Mouse (Mus musculus) thymus, postnatal 4 days (tissue): ENCODE measurements around the gene Gm10645.

Experiments
- DNase-seq: peaks from one replicate; pipeline ENCODE4 v3.0.0; 2021

The Gm10645 gene

DNA sequence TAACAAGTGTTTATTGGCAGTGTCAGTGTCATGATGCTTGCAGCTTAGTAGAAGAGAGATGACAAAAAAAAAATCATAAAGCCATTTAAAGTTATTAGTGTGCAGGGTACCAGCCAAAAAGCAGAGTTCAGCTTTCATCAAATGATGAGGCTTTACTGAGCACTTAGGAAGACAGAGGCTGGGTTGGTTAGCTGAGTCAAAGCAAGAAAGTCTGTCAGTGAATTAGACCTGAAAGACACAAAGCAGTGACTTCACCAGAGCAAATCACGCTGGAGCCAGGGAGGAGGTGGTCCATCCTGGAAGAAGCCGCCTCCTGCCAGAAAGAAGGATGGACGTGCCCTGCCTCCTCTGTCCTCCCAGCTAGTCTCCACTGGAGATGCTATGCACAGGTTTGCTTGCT is 2.0 kb upstream of the Gm10645 start:
- DNase-seq = no peak

DNA sequence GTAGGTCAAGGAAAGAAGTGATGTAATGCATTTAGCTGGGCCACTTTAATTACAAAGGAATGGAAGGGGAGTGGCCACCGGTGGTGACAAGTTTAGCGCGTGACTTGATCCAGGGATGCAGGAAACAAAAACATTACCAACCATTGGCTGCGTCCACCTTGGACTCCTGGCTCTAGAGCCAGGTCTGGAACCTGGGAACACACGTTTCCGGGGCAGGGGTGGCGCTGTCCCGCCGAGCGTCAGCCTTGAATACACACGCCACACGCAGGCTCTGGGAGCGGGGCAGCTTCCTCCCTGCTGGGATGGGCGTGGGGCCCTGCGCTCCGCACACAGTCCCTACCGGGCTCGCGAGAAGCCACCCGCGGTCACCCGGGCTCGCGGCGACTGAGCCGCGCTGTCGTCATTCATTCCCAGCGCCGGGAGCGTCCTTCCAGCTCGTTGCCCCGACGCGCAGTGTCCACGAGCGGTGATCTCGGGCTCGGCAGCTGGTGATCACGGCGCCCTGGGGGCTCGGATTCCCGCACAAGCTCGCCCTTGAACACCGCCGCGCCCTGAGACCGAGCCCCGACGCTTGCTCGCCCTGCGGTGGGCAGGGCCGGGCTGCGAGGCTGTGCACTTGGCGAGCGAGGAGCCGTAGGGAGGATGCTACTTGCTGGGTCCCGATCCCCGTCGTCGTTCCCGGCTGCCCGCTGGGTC is 587 bp downstream of the Gm10645 start, which contains the start of gene Tbc1d9:
TSS of gene Tbc1d9 (plus strand) at position 118 of the 696 bp plus-strand sequence.
- DNase-seq = peak; percentile 38

GRCm38 (mm10) chr8:83160613-83161012 is 5.4 kb downstream of the Gm10645 start:
- no peak for DNase-seq

DNA sequence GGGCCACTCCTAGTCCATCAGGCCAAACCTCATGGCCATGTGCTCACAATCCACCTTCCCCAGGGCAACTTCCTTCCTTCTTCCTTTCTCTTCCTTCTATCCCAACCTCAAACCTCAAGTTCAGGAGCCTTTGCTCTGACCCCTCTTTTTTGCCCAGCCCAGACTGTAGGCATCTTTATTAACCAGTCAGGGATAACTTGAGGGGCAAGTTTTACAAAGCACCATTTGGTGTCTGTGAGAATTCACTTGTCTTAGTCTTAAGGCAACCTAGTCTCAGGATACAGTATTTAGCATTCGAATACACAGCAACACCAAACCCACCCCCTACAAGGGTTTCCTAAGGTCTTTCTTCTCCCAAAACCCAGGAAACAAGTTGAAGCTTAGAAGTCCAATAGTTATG is 6.4 kb downstream of the Gm10645 start:
- DNase-seq = no peak

DNA sequence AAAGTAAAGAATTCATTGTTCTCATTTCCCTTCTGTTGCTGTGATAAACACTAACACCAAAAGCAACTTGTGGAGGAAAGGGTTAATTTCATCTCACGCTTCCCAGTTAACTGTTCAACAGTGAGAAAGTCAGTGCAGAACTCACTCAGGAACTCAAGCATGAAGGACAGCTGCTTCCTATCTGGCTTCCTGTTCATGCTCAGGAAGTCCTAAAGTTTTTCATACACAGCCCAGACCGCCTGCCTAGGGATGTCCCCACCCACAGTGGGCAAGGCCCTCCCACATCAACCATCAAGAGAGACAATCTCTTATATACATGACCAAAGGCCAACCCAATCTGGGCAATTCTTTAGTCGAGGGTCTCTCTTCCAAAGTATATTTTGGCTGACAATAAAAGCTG is 7.0 kb downstream of the Gm10645 start:
- no peak for DNase-seq

DNA sequence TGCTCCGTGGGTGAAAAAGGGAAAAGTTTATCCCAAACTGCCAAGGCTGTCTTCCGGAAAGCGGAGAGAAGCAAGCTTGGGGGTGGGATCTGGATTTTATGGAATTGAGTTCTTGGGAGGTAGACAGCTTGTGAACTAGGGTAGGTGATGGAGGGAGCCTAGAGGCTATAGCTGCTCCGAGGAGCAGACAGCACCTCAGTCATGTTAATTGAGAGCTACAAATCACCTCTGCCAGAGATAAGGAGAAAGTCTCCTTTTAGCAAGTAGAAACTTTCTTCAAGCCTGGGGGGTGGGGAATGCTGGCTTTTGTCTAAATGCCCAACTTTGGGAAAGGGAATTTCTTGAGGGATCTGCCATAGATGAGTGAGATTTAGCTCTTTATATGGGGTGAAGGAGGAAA is 10.9 kb downstream of the Gm10645 start:
- no peak for DNase-seq

DNA sequence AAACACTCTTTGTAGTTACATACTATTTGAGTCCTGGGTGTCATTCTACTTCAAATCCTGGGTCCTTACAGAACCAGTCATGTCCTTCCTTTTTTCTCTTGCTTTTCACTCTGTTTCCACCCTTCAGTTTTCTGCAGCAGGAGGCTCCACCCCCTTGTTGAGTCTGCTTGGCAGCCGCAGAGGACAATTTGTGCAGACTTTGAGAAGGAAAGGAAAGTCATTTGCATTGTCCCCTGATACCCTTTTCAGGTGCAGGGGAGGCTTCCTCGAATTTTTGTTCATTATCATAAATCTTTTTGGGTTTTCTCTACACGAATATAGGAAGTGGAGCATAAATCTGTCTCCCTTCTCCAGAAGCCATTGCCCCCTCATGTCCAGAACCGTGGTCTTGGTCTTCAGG is 13.5 kb downstream of the Gm10645 start:
- DNase-seq = no peak

DNA sequence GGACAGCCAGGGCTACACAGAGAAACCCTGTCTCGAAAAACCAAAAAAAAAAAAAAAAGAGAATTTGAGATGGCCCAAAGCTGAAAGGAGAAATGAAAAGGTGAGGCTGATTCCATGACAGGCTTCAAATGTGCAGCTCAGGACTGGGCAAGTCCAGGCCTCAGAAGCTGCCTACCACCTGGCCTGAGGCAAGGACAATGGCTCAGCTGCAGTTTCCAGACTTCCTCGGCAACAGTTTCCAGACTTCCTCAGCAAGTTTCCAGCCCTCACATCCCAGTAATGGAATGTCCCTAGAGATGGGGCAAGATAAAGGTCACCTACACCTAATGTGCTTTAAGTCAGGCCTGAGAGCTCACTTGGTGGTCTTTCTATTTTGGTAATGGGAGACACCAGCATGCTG is 13.9 kb downstream of the Gm10645 start:
- no peak for DNase-seq

DNA sequence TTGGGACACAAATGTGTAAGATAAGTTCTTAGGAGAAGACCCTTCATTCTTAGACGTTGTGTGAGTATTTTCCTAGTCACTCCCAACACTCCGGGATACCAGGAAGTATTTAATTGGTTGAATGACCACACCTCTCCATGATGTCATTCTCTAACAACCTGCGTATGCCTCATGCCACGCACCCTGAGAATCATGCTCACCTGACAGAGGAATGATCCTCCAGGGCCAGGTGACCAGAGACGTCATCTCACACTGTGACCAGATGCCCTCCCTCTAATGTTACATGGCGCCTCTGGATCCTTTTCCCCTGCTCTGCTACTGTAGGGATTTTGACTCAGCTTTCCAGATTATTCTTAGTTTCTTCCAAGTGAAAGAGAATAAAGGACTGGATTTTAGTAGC is 16.8 kb downstream of the Gm10645 start:
- DNase-seq = no peak

DNA sequence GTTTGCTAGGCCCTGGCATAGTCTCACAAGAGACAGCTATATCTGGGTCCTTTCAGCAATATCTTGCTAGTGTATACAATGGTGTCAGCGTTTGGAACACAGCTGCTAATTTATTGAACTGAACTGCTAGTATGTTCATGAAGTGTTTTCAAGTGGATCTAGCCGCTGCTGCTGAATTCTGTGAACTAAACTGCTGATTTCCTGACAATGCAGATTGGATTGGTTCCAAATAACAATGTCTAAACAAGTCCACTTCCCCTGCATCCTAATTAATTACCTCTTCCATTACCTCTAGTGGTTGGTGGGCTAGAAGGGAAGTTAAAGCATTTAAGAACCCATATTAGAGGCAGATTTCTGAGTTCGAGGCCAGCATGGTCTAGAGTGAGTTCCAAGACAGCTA is 20.5 kb downstream of the Gm10645 start:
- no peak for DNase-seq

DNA sequence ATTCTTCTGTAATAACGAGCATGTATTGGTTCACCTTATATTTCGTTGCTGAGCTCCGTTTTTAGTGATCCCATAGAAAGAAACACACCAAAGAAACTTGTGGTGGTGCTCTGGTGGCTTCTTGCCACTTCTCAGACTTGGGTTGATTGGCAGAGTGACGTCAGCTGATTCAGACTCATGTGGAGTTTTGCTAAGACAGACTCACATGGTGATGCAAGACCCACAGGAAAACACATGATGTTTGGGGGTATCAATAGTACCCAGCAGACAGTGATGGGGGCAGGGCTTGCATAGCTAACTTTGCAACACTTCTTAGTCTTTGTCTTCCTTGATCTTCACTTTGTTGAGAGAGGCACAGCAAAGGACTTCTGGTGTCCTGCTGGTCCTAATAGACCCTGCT is 21.4 kb downstream of the Gm10645 start:
- no peak for DNase-seq

- no peak for DNase-seq
These were observed 24.6 kb downstream of the Gm10645 start for GRCm38 (mm10) chr8:83141358-83141757.

DNA sequence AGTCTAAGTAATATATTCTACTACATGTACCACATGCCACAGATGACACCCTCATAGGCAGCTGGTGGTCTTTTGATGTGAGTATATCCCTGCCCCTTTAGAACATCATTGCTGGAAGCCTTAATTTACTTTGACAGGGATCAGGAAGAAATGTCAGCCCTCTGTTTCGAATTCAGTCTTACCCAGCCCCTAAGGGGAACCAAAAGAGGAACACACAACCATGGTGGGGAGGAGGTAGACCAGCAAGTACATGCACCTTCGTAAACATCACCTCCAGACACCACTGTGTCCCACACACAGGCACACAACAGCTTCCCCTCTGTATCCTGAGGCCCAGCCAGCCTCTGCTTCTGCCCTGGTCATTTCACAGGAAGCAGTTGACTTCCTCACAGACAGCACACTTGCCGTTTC is 25.3 kb downstream of the Gm10645 start:
- no peak for DNase-seq

DNA sequence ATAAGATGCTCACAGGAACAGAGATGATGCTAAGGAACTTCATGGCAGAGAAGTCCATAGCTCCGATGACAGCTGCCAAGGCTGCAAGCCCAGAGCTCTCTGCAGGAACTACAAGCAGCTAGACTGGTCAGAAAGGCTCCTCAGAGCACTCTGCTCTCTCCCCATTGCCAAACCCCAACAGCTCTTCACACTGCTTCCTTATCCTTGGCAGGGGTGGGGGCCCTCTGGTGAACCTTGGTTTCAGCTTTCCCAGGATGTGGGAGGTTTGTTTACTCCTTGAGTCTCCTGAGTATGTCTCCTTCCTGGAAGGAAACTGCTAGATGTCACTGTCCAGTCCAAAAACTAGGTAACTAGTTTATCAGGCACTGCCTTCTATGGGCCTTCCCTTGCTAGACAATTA is 25.9 kb downstream of the Gm10645 start:
- DNase-seq = no peak

DNA sequence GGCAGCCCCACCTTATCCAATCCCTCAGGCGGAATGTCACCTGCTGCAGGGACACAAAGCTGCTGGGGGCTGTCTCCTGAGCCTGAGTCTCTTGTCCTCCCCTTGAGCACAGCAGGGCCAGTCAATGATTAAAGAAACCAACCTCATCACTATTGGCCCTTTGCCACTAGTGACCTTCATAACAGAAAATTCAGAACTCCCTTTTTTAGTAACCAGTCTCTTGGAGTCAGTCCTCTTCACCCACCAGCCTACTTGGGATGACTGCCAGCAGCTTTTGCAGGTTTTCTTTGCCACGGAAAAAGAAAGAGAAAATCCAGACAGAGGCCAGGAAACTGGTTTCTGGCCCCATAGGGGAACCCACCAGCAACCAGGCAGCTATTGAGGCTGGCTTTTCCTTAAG is 30.9 kb downstream of the Gm10645 start:
- DNase-seq = no peak
